Mouse (Mus musculus) liver, embryonic 14.5 days (tissue): ENCODE data around the gene Cabp2. TPM values are rescaled to one million over a fixed set of nuclear protein-coding genes. Genes with fewer than 3 reads are reported as not detected.
A peak's percentile ranks its signal among the peaks of the same experiment; 100 is the strongest.
"Not testable (repeated sequence)": the region's sequence is repeated elsewhere in the genome, so short reads cannot be mapped to it uniquely, and the experiment has no call there.

Source experiments
- ATAC-seq: fragments of 200-750 bp; cut with Nextera tagmentation; 2 replicates; pipeline ENCODE4 v1.8.0; 2017; ENCODE audit warnings: moderate number of reproducible peaks, mild to moderate bottlenecking, moderate library complexity; ENCODE audit not compliant: insufficient read depth
- DNase-seq, 3 experiments: peaks; one replicate each; pipeline ENCODE4 v3.0.0-alpha.2; 2012 to 2013; ENCODE audit warnings: low read depth in 3 of 3, low spot score in 3 of 3
- H3K27ac ChIP-seq: fragments of 300-500 bp; sonication (generic); 2 replicates; pipeline ENCODE4 v1.5.1; 2014; ENCODE audit warnings: moderate library complexity, mild to moderate bottlenecking, control low read depth, inconsistent platforms
- H3K27me3 ChIP-seq: fragments of 300-500 bp; sonication (generic); 2 replicates; pipeline ENCODE4 v1.6.1; 2014; ENCODE audit warnings: mild to moderate bottlenecking, low read length, moderate library complexity; ENCODE audit not compliant: control insufficient read depth, insufficient read depth
- H3K36me3 ChIP-seq: fragments of 300-500 bp; sonication (generic); replicated peaks from 2 replicates; pipeline ENCODE4 v1.6.1; 2014; ENCODE audit warnings: low read depth; ENCODE audit not compliant: control insufficient read depth, insufficient read depth
- H3K4me1 ChIP-seq, 2 experiments: fragments of 200-500 bp in 1 of 2; fragments of 300-500 bp in 1 of 2; sonication (generic) in 1 of 2; replicated peaks; 2 replicates each; pipeline ENCODE4 v1.6.1; 2012 to 2014; ENCODE audit warnings: antibody characterized with exemption in 1 of 2, inconsistent platforms in 1 of 2, low read length in 1 of 2; ENCODE audit not compliant: control insufficient read depth in 2 of 2, insufficient read depth in 2 of 2
- H3K4me2 ChIP-seq: fragments of 300-500 bp; sonication (generic); 2 replicates; pipeline ENCODE4 v1.6.1; 2014; ENCODE audit warnings: low read depth, mild to moderate bottlenecking, control low read depth, moderate library complexity
- H3K4me3 ChIP-seq, 2 experiments: fragments of 200-500 bp in 1 of 2; fragments of 300-500 bp in 1 of 2; sonication (generic) in 1 of 2; 2 replicates each; pipeline ENCODE4 v1.5.1; 2012 to 2014; ENCODE audit warnings: low read depth in 2 of 2, low read length in 2 of 2, mild to moderate bottlenecking in 2 of 2, control low read depth in 1 of 2, inconsistent platforms in 1 of 2, moderate library complexity in 1 of 2; ENCODE audit not compliant: insufficient read depth in 1 of 2
- H3K9ac ChIP-seq: fragments of 300-500 bp; sonication (generic); replicated peaks from 2 replicates; pipeline ENCODE4 v1.6.1; 2014; ENCODE audit warnings: mild to moderate bottlenecking, control low read depth, moderate library complexity
- H3K9me3 ChIP-seq: fragments of 300-500 bp; sonication (generic); 2 replicates; pipeline ENCODE4 v1.6.1; 2016; ENCODE audit warnings: low read length, mixed read lengths; ENCODE audit not compliant: control insufficient read depth
- CTCF ChIP-seq: IDR thresholded peaks from 2 replicates; pipeline ENCODE4 v1.5.1; 2016; ENCODE audit warnings: antibody characterized with exemption, low read depth, control low read depth
- EP300 ChIP-seq: IDR thresholded peaks from 2 replicates; pipeline ENCODE4 v1.6.1; 2016; ENCODE audit warnings: antibody characterized with exemption, low read depth
- WGBS: fragments of 180-500 bp; shearing (Covaris S2); extraction: QIAGEN DNeasy Blood & Tissue Kit; methylation state at CpG from one replicate; pipeline ENCODE4 v1.1.7; 2014; ENCODE audit not compliant: insufficient replicate concordance; 5-methylcytosine and 5-hydroxymethylcytosine counted together
- polyA plus RNA-seq, 2 experiments: library from polyadenylated mRNA; depleted of rRNA in 1 of 2; stranded (reverse) in 1 of 2; unstranded in 1 of 2; fragments of >200 nt; fragmentation: Nextera tagmentation in 1 of 2; extraction: Ambion mirVana in 1 of 2; gene quantifications; 2 replicates each; pipeline versions ENCODE4 v1.2.1 to v1.2.3; 2012 to 2014

The Cabp2 gene
- polyA plus RNA-seq, 2 experiments = 0.16 to 0.44 TPM

- Histone ChIP-seq H3K4me3 (0 out of 4 replicates have a peak overlapping the region, but pooled peaks of 1 of the 2 experiments have one; percentile 59), H3K4me1 (peaks cover 36 to 43% of the 10 kb centered on the region in 2 experiments), H3K36me3 (peaks cover 7% of the 10 kb centered on the region; the same call in 1 of the 2 replicates), H3K9ac (no peak overlapping the region), H3K27me3 (no peaks in the 10 kb centered on the region), H3K4me2 (peak overlapping the region; percentile 80), H3K9me3 (no peaks in the 10 kb centered on the region), H3K27ac (no peak overlapping the region)
- WGBS = 94% methylated on average over 2 of the region's 2 CpGs
- no peak for TF ChIP-seq EP300
- no peak for TF ChIP-seq CTCF
- ATAC-seq (no peak), DNase-seq (no peak)
Observed at GRCm38 (mm10) chr19:4120496-4120895, 39.1 kb downstream of the Cabp2 start.

DNA sequence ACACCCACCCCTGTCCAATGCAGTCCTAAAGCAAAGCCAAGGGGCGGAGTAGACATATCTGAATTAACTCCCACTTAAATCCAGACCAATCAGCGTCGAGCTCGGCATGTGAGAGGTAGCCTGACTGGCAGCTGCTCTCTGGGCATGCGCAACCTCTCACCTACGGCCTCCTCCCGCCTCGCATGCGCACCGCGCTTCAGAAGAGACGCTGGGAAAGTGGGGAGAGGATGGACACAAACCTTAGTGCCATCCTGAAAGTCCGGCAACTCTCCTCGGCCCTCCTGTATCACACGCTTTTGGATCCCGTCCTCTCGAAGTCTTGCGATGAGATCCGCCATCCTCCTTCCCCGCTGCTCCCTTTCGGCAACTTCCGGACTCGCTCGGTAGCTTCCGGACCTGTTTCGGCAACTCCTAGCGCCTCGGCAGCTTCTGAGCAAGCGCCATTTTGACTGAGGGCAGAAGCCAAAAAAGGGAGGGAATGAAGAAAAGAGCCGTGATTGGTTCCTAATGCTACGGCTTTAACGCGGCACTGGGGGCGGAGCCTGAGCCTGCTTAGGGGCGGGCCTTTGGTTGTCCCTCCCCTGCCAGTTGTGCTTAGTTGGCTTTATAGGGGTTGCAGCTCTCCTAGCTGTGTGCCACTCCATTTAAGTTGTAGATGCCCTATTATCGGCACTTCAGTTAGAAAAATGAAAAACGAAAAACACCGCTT lies 39.9 kb downstream of the Cabp2 start:
- Histone ChIP-seq H3K9ac (peak overlapping the region; percentile 63), H3K4me3 (peak overlapping the region; percentile 54 to 59), H3K27me3 (no peaks in the 10 kb centered on the region), H3K9me3 (no peaks in the 10 kb centered on the region), H3K36me3 (peaks cover 3% of the 10 kb centered on the region; the same call in 1 of the 2 replicates), H3K4me2 (peak overlapping the region; percentile 80), H3K4me1 (peaks cover 36 to 43% of the 10 kb centered on the region in 2 experiments), H3K27ac (peak overlapping the region; percentile 64)
- ATAC-seq (peak; percentile 59), DNase-seq (peak; percentile 95 to 98 (median 97))
- TF ChIP-seq CTCF (no peak), EP300 (no peak)
- WGBS = 2% methylated on average over 38 of the region's 38 CpGs

DNA sequence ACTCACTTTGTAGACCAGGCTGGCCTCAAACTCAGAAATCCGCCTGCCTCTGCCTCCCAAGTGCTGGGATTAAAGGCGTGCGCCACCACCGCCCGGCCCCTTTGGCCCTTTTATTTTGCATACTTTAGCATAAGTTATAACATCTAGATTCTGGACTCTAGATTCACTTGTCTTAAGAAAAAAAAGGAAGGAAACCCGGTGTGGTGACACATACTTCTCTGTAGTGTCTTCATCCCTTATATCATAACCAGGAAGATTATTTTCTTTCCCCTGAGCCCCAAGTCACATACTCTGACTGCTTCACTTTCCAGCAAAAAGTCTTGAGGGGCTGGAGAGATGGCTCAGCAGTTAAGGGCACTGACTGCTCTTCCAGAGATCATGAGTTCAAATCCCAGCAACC lies 40.5 kb downstream of the Cabp2 start:
- H3K27ac ChIP-seq = peak overlapping the region; percentile 58
- peak overlapping the region; percentile 80 for H3K4me2 ChIP-seq
- peaks cover 41 to 45% of the 10 kb centered on the region in 2 experiments for H3K4me1 ChIP-seq
- ATAC-seq, H3K9me3 ChIP-seq, H3K36me3 ChIP-seq, DNase-seq, H3K9ac ChIP-seq, H3K27me3 ChIP-seq: not testable (repeated sequence)
- WGBS = 34% methylated on average over 6 of the region's 6 CpGs
- H3K4me3 ChIP-seq = peak overlapping the region in 1 of 2 experiments; percentile 59; a peak in 1 of 4 replicates

GRCm38 (mm10) chr19:4122411-4123370 lies 41.3 kb downstream of the Cabp2 start:
- TF ChIP-seq CTCF (peak; percentile 30; the same call in 1 of the 2 replicates), EP300 (no peak)
- Histone ChIP-seq H3K27me3 (no peaks in the 10 kb centered on the region), H3K4me3 (no peak overlapping the region), H3K4me2 (peak overlapping the region; percentile 26), H3K9ac (peak overlapping the region; percentile 43; the same call in 1 of the 2 replicates), H3K36me3 (no peaks in the 10 kb centered on the region), H3K27ac (peak overlapping the region; percentile 73), H3K9me3 (no peaks in the 10 kb centered on the region), H3K4me1 (peaks cover 49 to 53% of the 10 kb centered on the region in 2 experiments)
- peak in 2 of 3 experiments; percentile 51 to 59 for DNase-seq
- WGBS = 22% methylated on average over 7 of the region's 7 CpGs
- ATAC-seq = no peak
